16 mouse cellular contexts compared by ENCODE assay signal in the genomic region with DNA sequence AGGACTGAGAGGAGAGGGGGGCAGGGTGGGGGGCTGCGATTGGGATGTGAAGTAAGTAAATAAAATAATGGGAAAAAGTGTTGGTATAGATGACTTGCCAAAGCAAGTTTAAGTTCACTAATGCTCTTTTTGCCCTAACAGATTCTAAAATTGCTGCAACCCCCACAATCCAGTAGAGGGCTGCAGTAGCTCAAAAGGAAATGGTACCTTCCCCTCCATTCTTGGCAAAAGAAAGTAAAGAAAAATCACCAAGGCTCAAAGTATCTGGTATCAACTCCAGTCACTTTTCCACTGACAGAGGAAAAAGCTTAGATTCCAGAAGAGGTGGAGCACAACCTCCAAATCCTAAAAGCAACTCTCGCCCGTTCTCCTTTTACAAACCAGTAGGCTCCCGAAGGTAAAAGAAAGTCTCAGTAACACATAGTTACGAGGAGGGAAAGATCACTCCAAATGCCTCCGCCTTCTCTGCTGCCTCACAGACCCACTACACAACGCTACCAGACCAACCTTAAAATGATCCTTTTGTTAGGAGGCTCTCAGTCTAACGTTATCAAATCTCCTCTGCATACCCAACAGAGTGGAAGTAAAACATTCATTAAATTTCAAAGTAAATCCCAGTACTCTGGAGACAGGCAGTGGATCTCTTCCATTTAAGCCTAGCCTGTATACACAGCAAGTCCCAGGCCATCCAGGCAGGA. TPM values are rescaled to one million over a fixed set of nuclear protein-coding genes. Genes with fewer than 3 reads are reported as not detected.
DNase-seq lines count a peak whose midpoint lies in the region; ATAC-seq and TF ChIP-seq lines count a peak whose summit lies in the region.
"Had no signal": no experiment of that assay in that cellular context is flagged by ENCODE, and none has a peak within 500 bp of the region (broad histone marks: within the 10 kb centered on the region; RNA-seq: fewer than 3 reads in every experiment).

No protein-coding gene starts in this region.

- no peaks in the 10 kb centered on the region for H3K9me3 ChIP-seq in heart, postnatal 0 days (replicated peaks; ENCODE audit: control insufficient read depth, low read length)
- H3K9me3 ChIP-seq: G1E; neural tube, embryonic 13.5 days had no signal

- no peak overlapping the region for H3K27ac ChIP-seq in heart, postnatal 0 days (ENCODE audit: low read depth)
- H3K27ac ChIP-seq: neural tube, embryonic 13.5 days had no signal

- DNase-seq in heart, postnatal 0 days (ENCODE audit: low spot score), result peak; percentile 20
- no peak for DNase-seq in heart, adult 8-10 months (ENCODE audit: low spot score)
- DNase-seq in lung, postnatal 10 days, result peak; percentile 7
- no peak for DNase-seq in lung, postnatal 4 days
- DNase-seq in Muller cell, postnatal 12 days (ENCODE audit: inconsistent ontology term), result peak; percentile 19
- DNase-seq in right cerebral cortex, postnatal 10 days (ENCODE audit: low spot score in 2 of 2), result no peak
- DNase-seq: adrenal gland, postnatal 10 days; cerebellum, adult 11 months; heart, postnatal 36 days; kidney, postnatal 14 days; right cerebral cortex, postnatal 25 days had no signal

- 64% methylated on average over 8 of the region's 8 CpGs for WGBS in heart, postnatal 0 days

- H3K4me1 ChIP-seq in heart, postnatal 0 days (ENCODE audit: control insufficient read depth, insufficient read depth), result no peaks in the 10 kb centered on the region
- H3K4me1 ChIP-seq: neural tube, embryonic 13.5 days had no signal

- TF ChIP-seq EP300 in heart, postnatal 0 days (IDR thresholded peaks at IDR 0.05; ENCODE audit: low read depth), result no peak

- H3K4me2 ChIP-seq in heart, postnatal 0 days (ENCODE audit: low read depth, low read length), result peak overlapping the region; percentile 7; the same call in 1 of the 2 replicates
- H3K4me2 ChIP-seq: neural tube, embryonic 13.5 days had no signal

- no peak for ATAC-seq in heart, postnatal 0 days (ENCODE audit: insufficient read depth, low read depth)
- ATAC-seq in inflammation-experienced regulatory T-cells, adult 6 months, result peak; percentile 39
- no peak for ATAC-seq in megakaryocyte-erythroid progenitor cell, adult 5-6 weeks (replicated peaks; ENCODE audit: low FRiP score, low TSS enrichment, poor library complexity, severe bottlenecking)
- ATAC-seq: forebrain, embryonic 16.5 days had no signal

- no peak overlapping the region for H3K9ac ChIP-seq in heart, postnatal 0 days (replicated peaks; ENCODE audit: low read depth, low read length)
- H3K9ac ChIP-seq: neural tube, embryonic 13.5 days had no signal

- no peaks in the 10 kb centered on the region for H3K36me3 ChIP-seq in heart, postnatal 0 days (replicated peaks; ENCODE audit: control insufficient read depth, insufficient read depth, low read length)
- H3K36me3 ChIP-seq: neural tube, embryonic 13.5 days had no signal

- no peaks in the 10 kb centered on the region for H3K27me3 ChIP-seq in heart, postnatal 0 days (ENCODE audit: control insufficient read depth, insufficient read depth, low read length)
- H3K27me3 ChIP-seq: neural tube, embryonic 13.5 days had no signal

- no peak overlapping the region for H3K4me3 ChIP-seq in heart, postnatal 0 days (ENCODE audit: low read depth, low read length)
- H3K4me3 ChIP-seq: neural tube, embryonic 13.5 days had no signal

- TF ChIP-seq CTCF in heart, postnatal 0 days (IDR thresholded peaks at IDR 0.05; ENCODE audit: low read depth), result peak; percentile 29

RNA-seq across cellular contexts. Expression of a gene that starts 15.5 kb away (rescaled TPM):
- total RNA-seq in heart, postnatal 0 days (2014; rRNA removed; ENCODE audit: low replicate concordance), result 9.8 and 50.7 TPM in 2 replicates
- 18.2 and 19.7 TPM in 2 replicates for polyA plus RNA-seq in heart, postnatal 0 days (2015; fragmentation: Nextera tagmentation; extraction: Ambion mirVana)
- 10 to 100 TPM; 20.7 to 29.5 (median 24.1) TPM for total RNA-seq in heart, adult 8-10 months (2022)
- 100 to 1,000 TPM in 2 of 3 experiments, 10 to 100 TPM in 1; 95.5 to 175 (median 163) TPM for polyA plus RNA-seq in inflammation-experienced regulatory T-cells, adult 6 months (2017; shearing (Covaris generic))
- total RNA-seq in megakaryocyte-erythroid progenitor cell, adult 5-6 weeks (2014; fragmentation: Nextera tagmentation), result 43.9 and 48.4 TPM in 2 replicates
- 52.0 and 55.1 TPM in 2 replicates for total RNA-seq in megakaryocyte-erythroid progenitor cell, adult 5-6 weeks (2017)

RNA-seq across cellular contexts. Expression of a gene that starts 40.0 kb away (rescaled TPM):
- 249 and 285 TPM in 2 replicates for total RNA-seq in heart, postnatal 0 days (2014; rRNA removed; ENCODE audit: low replicate concordance)
- 1,231 and 1,304 TPM in 2 replicates for polyA plus RNA-seq in heart, postnatal 0 days (2015; fragmentation: Nextera tagmentation; extraction: Ambion mirVana)
- 1,000 to 10,000 TPM; 1,211 to 1,253 (median 1,225) TPM for total RNA-seq in heart, adult 8-10 months (2022)
- 100 to 1,000 TPM; 224 to 258 (median 256) TPM for polyA plus RNA-seq in inflammation-experienced regulatory T-cells, adult 6 months (2017; shearing (Covaris generic))
- total RNA-seq in megakaryocyte-erythroid progenitor cell, adult 5-6 weeks (2014; fragmentation: Nextera tagmentation), result 161 and 223 TPM in 2 replicates
- 310 and 343 TPM in 2 replicates for total RNA-seq in megakaryocyte-erythroid progenitor cell, adult 5-6 weeks (2017)

RNA-seq across cellular contexts. Expression of a gene that starts 50.0 kb away (rescaled TPM):
- 31.7 and 38.3 TPM in 2 replicates for total RNA-seq in heart, postnatal 0 days (2014; rRNA removed; ENCODE audit: low replicate concordance)
- 28.3 and 31.5 TPM in 2 replicates for polyA plus RNA-seq in heart, postnatal 0 days (2015; fragmentation: Nextera tagmentation; extraction: Ambion mirVana)
- total RNA-seq in heart, adult 8-10 months (2022), result 10 to 100 TPM; 17.3 to 24.4 (median 19.3) TPM
- 10 to 100 TPM; 32.2 to 42.5 (median 32.9) TPM for polyA plus RNA-seq in inflammation-experienced regulatory T-cells, adult 6 months (2017; shearing (Covaris generic))
- 30.8 and 34.5 TPM in 2 replicates for total RNA-seq in megakaryocyte-erythroid progenitor cell, adult 5-6 weeks (2014; fragmentation: Nextera tagmentation)
- 22.0 and 29.7 TPM in 2 replicates for total RNA-seq in megakaryocyte-erythroid progenitor cell, adult 5-6 weeks (2017)

Comparison
In these comparisons a context has a peak if more than half of its experiments do, and no peak if none do; other contexts are left out.
1. DNase-seq: peak in heart, postnatal 0 days (single experiment), lung, postnatal 10 days (single experiment) and Muller cell, postnatal 12 days (single experiment); none in heart, adult 8-10 months (single experiment), lung, postnatal 4 days (0 of 2) and right cerebral cortex, postnatal 10 days (0 of 2).